Mouse (Mus musculus) MEL (cell line): ENCODE measurements around the gene Zfp39. TPM values are rescaled to one million over a fixed set of nuclear protein-coding genes. Genes with fewer than 3 reads are reported as not detected.

ENCODE experiments used
- DNase-seq: peaks from one replicate; pipeline ENCODE4 v3.0.0; 2011; ENCODE audit warnings: low read depth, low spot score
- H3K27ac ChIP-seq: 2 replicates; pipeline ENCODE4 v1.5.1; 2012; ENCODE audit warnings: low read depth, mild to moderate bottlenecking, control low read depth, low read length, moderate library complexity; ENCODE audit not compliant: control insufficient read depth
- H3K27me3 ChIP-seq, 2 experiments: fragments of 150-350 bp in 1 of 2; sonication (generic) in 1 of 2; 2 replicates each; pipeline ENCODE4 v1.6.1; 2012; ENCODE audit warnings: low read length in 2 of 2, mild to moderate bottlenecking in 2 of 2, improper control_type of control experiment in 1 of 2, moderate library complexity in 1 of 2; ENCODE audit not compliant: insufficient read depth in 2 of 2, control insufficient read depth in 1 of 2
- H3K36me3 ChIP-seq, 2 experiments: 2 replicates each; pipeline ENCODE4 v1.6.1; 2012 to 2014; ENCODE audit warnings: low read length in 2 of 2, improper control_type of control experiment in 1 of 2, inconsistent platforms in 1 of 2, mild to moderate bottlenecking in 1 of 2; ENCODE audit not compliant: insufficient read depth in 2 of 2, control insufficient read depth in 1 of 2
- H3K4me1 ChIP-seq, 2 experiments: fragments of 150-350 bp in 1 of 2; sonication (generic) in 1 of 2; 2 replicates each; pipeline ENCODE4 v1.6.1; 2012; ENCODE audit warnings: low read length in 2 of 2, improper control_type of control experiment in 1 of 2, mild to moderate bottlenecking in 1 of 2; ENCODE audit not compliant: insufficient read depth in 2 of 2, control insufficient read depth in 1 of 2
- H3K4me3 ChIP-seq, 2 experiments: fragments of 150-350 bp in 1 of 2; sonication (generic) in 1 of 2; 2 replicates each; pipeline ENCODE4 v1.5.1; 2012; ENCODE audit warnings: low read depth in 2 of 2, low read length in 2 of 2, mild to moderate bottlenecking in 2 of 2, moderate library complexity in 2 of 2, control low read depth in 1 of 2, improper control_type of control experiment in 1 of 2; ENCODE audit not compliant: control insufficient read depth in 1 of 2, insufficient read depth in 1 of 2
- H3K79me2 ChIP-seq: 2 replicates; pipeline ENCODE4 v1.6.1; 2012; ENCODE audit warnings: mild to moderate bottlenecking, low read length, moderate library complexity; ENCODE audit not compliant: control insufficient read depth, poor library complexity, insufficient read depth
- H3K9ac ChIP-seq: 2 replicates; pipeline ENCODE4 v1.6.1; 2012; ENCODE audit warnings: low read depth, mild to moderate bottlenecking, control low read depth, low read length, moderate library complexity; ENCODE audit not compliant: control insufficient read depth, poor library complexity, severe bottlenecking
- H3K9me3 ChIP-seq: fragments of 150-350 bp; sonication (generic); replicated peaks from 2 replicates; pipeline ENCODE4 v1.6.1; 2012; ENCODE audit warnings: mild to moderate bottlenecking, low read length, improper control_type of control experiment, moderate library complexity; ENCODE audit not compliant: insufficient read depth
- CHD1 ChIP-seq: IDR thresholded peaks from 2 replicates; pipeline ENCODE4 v1.6.1; 2012; ENCODE audit warnings: low read depth, mild to moderate bottlenecking, inconsistent platforms, low read length, improper control_type of control experiment
- CHD2 ChIP-seq: IDR thresholded peaks from 2 replicates; pipeline ENCODE4 v1.6.1; 2011; ENCODE audit warnings: low read length, improper control_type of control experiment
- ETS1 ChIP-seq: IDR thresholded peaks from 2 replicates; pipeline ENCODE4 v1.6.1; 2012; ENCODE audit warnings: low read depth, mild to moderate bottlenecking, inconsistent platforms, low read length, improper control_type of control experiment, moderate library complexity
- GATA1 ChIP-seq: IDR thresholded peaks from 2 replicates; pipeline ENCODE4 v1.6.1; 2011; ENCODE audit warnings: low read depth, low read length, improper control_type of control experiment
- JUND ChIP-seq: IDR thresholded peaks from 2 replicates; pipeline ENCODE4 v1.6.1; 2011; ENCODE audit warnings: low read depth, mild to moderate bottlenecking, improper control_type of control experiment, low read length
- KAT2A ChIP-seq: conservative IDR thresholded peaks from 2 replicates; pipeline ENCODE4 v1.6.1; 2012; ENCODE audit warnings: low read depth, low read length, improper control_type of control experiment, inconsistent platforms
- MAZ ChIP-seq: IDR thresholded peaks from 2 replicates; pipeline ENCODE4 v1.6.1; 2012; ENCODE audit warnings: low read depth, mild to moderate bottlenecking, inconsistent platforms, low read length, improper control_type of control experiment
- MYB ChIP-seq: IDR thresholded peaks from 2 replicates; pipeline ENCODE4 v1.6.1; 2011; ENCODE audit warnings: mild to moderate bottlenecking, low read depth, low read length, improper control_type of control experiment
- POLR2A ChIP-seq, 2 experiments: IDR thresholded peaks; 2 replicates each; pipeline ENCODE4 v1.6.1; 2011 to 2012; ENCODE audit warnings: low read length in 2 of 2, mild to moderate bottlenecking in 2 of 2, control low read depth in 1 of 2, improper control_type of control experiment in 1 of 2, low read depth in 1 of 2, moderate library complexity in 1 of 2; ENCODE audit not compliant: control insufficient read depth in 1 of 2, insufficient read depth in 1 of 2, poor library complexity in 1 of 2
- POLR2AphosphoS2 ChIP-seq: IDR thresholded peaks from 2 replicates; pipeline ENCODE4 v1.6.1; 2011; ENCODE audit warnings: low read length, improper control_type of control experiment
- POLR2AphosphoS5 ChIP-seq: IDR thresholded peaks from 2 replicates; pipeline ENCODE4 v1.6.1; 2012; ENCODE audit warnings: low read depth, borderline replicate concordance, mild to moderate bottlenecking, inconsistent platforms, low read length, moderate library complexity, mixed read lengths
- RAD21 ChIP-seq: IDR thresholded peaks from 2 replicates; pipeline ENCODE4 v1.6.1; 2011; ENCODE audit warnings: mild to moderate bottlenecking, low read depth, low read length, improper control_type of control experiment
- SIN3A ChIP-seq: IDR thresholded peaks from 2 replicates; pipeline ENCODE4 v1.6.1; 2012; ENCODE audit warnings: low read length, improper control_type of control experiment, inconsistent platforms
- TBP ChIP-seq: IDR thresholded peaks from 2 replicates; pipeline ENCODE4 v1.8.0; 2011; ENCODE audit warnings: low read depth, low read length, improper control_type of control experiment
- UBTF ChIP-seq: IDR thresholded peaks from 2 replicates; pipeline ENCODE4 v1.6.1; 2012; ENCODE audit warnings: low read depth, mild to moderate bottlenecking, inconsistent platforms, low read length, improper control_type of control experiment, moderate library complexity, borderline replicate concordance; ENCODE audit not compliant: insufficient read depth
- ZMIZ1 ChIP-seq: IDR thresholded peaks from 2 replicates; pipeline ENCODE4 v1.6.1; 2012; ENCODE audit warnings: low read depth, mild to moderate bottlenecking, inconsistent platforms, low read length, improper control_type of control experiment, moderate library complexity
- polyA plus RNA-seq, 2 experiments: library from polyadenylated mRNA; stranded (reverse) in 1 of 2; unstranded in 1 of 2; fragments of >175 nt in 1 of 2; fragments of >200 nt in 1 of 2; gene quantifications; 2 replicates each; pipeline versions ENCODE4 v1.2.1 to v1.2.4; 2012; ENCODE audit warnings: low replicate concordance in 2 of 2, low read depth in 1 of 2; ENCODE audit not compliant: insufficient read length in 2 of 2, insufficient read depth in 1 of 2, missing spikeins in 1 of 2
- total RNA-seq: library from RNA; depleted of rRNA; stranded (reverse); fragments of 300-350 nt; gene quantifications from 2 replicates; pipeline ENCODE4 v1.2.3, GENCODE M21; 2012

Gene Zfp39
- total and polyA plus RNA-seq, 3 experiments = 5.1 to 6.0 TPM; not detected in 1

DNA sequence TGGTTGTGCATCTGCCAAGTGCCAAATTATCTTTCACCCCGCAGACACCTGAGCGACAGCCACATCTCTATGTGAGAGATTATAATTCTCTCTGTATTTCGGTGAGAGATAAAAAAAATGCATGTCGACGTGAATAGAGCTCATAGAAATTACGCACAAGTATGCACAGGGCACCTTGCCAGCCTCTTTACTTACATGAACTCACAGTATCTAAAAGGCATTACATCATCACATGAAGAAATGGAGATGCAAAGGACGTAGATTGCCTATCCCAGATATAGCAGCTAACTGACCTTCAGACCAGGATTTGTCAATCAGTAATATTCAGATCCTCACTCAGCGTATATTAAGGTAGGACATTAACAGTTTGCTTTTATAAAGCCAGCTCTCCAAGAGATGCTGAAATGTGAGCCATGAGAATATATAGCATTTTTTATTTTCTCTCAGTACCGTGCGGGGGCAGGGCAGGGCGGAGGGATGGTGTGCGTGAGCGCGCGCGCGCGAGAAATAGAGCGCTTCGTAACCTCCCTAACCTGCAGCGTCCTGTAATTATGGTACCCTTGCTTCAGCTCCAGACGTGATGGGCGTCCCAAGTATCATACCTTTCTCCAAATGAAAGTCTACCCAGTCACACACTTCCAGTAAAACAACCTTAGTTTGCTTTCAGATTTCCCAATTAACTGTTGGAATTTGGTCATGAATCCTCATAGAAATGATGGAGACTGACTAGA, 43.9 kb upstream of the Zfp39 start:
- H3K4me3 ChIP-seq = no peak overlapping the region
- H3K79me2 ChIP-seq = no peaks in the 10 kb centered on the region; the same call in 1 of the 2 replicates
- no peaks in the 10 kb centered on the region for H3K9me3 ChIP-seq
- no peak for DNase-seq
- TF ChIP-seq JUND (no peak), ETS1 (no peak), ZMIZ1 (peak; percentile 91), SIN3A (no peak), CHD1 (no peak), MAZ (no peak)
- TF ChIP-seq, all 39 proteins: peak for 1
- Histone ChIP-seq H3K36me3 (peaks cover 0 to 3% of the 10 kb centered on the region in 2 experiments; a peak in 2 of 4 replicates), H3K4me1 (0 out of 4 replicates have a peak, but pooled peaks cover 0 to 3% of the 10 kb centered on the region in 2 experiments), H3K27me3 (peaks cover 4 to 9% of the 10 kb centered on the region in 2 experiments), H3K9ac (no peak overlapping the region), H3K27ac (no peak overlapping the region)

DNA sequence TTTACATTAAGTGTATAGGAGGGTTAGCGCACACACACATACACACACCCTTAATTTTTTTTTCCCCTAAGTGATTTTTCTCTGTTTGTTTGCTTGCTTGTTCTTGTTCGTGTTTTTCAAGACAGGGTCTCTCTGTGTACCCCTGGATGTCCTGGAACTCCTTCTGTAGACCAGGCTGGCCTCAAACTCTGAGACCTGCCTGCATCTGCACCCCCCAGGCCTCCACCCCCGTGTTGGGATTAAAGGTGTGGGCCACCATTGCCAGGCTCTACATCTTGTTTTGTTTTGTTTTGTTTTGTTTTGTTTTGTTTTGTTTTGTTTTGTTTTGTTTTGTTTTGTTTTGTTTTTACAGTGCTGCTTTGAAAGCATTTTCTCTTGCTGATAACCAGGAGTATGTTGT, 43.3 kb upstream of the Zfp39 start:
- H3K4me3 ChIP-seq = no peak overlapping the region
- no peak for TF ChIP-seq UBTF
- TF ChIP-seq TBP = no peak
- no peak for TF ChIP-seq POLR2AphosphoS5
- no peak for TF ChIP-seq MYB
- TF ChIP-seq GATA1 = no peak
- no peak for TF ChIP-seq KAT2A
- TF ChIP-seq CHD2 = no peak
- no peak for TF ChIP-seq CHD1
- TF ChIP-seq ETS1 = no peak
- no peaks in the 10 kb centered on the region for H3K36me3 ChIP-seq
- H3K27me3 ChIP-seq = peaks cover 4 to 9% of the 10 kb centered on the region in 2 experiments
- no peak overlapping the region for H3K27ac ChIP-seq
- no peaks in the 10 kb centered on the region for H3K9me3 ChIP-seq
- no peak for DNase-seq
- H3K9ac ChIP-seq = no peak overlapping the region
- no peaks in the 10 kb centered on the region; the same call in 1 of the 2 replicates for H3K79me2 ChIP-seq
- no peaks in the 10 kb centered on the region for H3K4me1 ChIP-seq

DNA sequence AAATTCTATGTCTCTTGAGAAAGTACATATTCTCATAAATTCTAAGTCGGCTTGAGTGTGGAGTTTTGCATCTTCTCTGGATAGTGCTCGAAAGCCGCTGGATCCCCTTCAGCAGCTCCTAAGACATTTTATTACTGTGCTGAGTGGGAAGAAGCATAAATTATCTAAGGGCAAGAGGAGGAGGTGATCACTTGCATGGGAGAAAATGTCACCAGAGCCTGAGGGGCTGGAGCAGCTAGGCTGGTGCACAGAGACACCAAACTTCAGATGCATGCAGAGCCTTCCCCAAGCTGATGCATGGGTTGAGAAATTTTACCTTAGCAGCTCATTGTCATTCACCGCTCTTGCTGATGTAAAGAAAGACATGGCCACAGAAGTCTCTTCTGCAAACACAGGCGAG, 40.1 kb upstream of the Zfp39 start:
- H3K27ac ChIP-seq = no peak overlapping the region
- H3K4me3 ChIP-seq = no peak overlapping the region
- H3K79me2 ChIP-seq = no peaks in the 10 kb centered on the region; the same call in 1 of the 2 replicates
- H3K27me3 ChIP-seq = peaks cover 4 to 6% of the 10 kb centered on the region in 2 experiments
- H3K4me1 ChIP-seq = peaks cover 0 to 2% of the 10 kb centered on the region in 2 experiments; a peak in 2 of 4 replicates
- DNase-seq = no peak
- no peak for TF ChIP-seq GATA1
- no peak for TF ChIP-seq MAZ
- no peak for TF ChIP-seq POLR2AphosphoS2
- no peak for TF ChIP-seq KAT2A
- TF ChIP-seq POLR2A (IDR thresholded peaks at IDR 0.05; ENCODE audit: control insufficient read depth in 1 of 2, insufficient read depth in 1 of 2, low read depth in 1 of 2, low read length in 2 of 2, poor library complexity in 1 of 2) = no peak
- TF ChIP-seq RAD21 = no peak
- no peak overlapping the region for H3K9ac ChIP-seq
- H3K36me3 ChIP-seq = no peaks in the 10 kb centered on the region
- no peaks in the 10 kb centered on the region for H3K9me3 ChIP-seq
